Mouse (Mus musculus) neural tube, embryonic 15.5 days (tissue): ENCODE results near the gene Itgax. TPM values are rescaled to one million over a fixed set of nuclear protein-coding genes. Genes with fewer than 3 reads are reported as not detected.
"Not testable (repeated sequence)": the region's sequence is repeated elsewhere in the genome, so short reads cannot be mapped to it uniquely, and the experiment has no call there.

Source experiments
- ATAC-seq: fragments of 200-750 bp; cut with Nextera tagmentation; 2 replicates; pipeline ENCODE4 v1.8.0; 2017; ENCODE audit warnings: mild to moderate bottlenecking, moderate TSS enrichment, moderate library complexity; ENCODE audit not compliant: low FRiP score
- H3K27ac ChIP-seq: fragments of 300-500 bp; sonication (generic); replicated peaks from 2 replicates; pipeline ENCODE4 v1.5.1; 2015; ENCODE audit warnings: mild to moderate bottlenecking, inconsistent platforms
- H3K27me3 ChIP-seq: fragments of 300-500 bp; sonication (generic); replicated peaks from 2 replicates; pipeline ENCODE4 v1.6.1; 2015; ENCODE audit warnings: inconsistent platforms
- H3K36me3 ChIP-seq: fragments of 300-500 bp; sonication (generic); 2 replicates; pipeline ENCODE4 v1.6.1; 2015; ENCODE audit warnings: inconsistent platforms
- H3K4me1 ChIP-seq: fragments of 300-500 bp; sonication (generic); 2 replicates; pipeline ENCODE4 v1.6.1; 2015; ENCODE audit warnings: inconsistent platforms
- H3K4me2 ChIP-seq: fragments of 300-500 bp; sonication (generic); 2 replicates; pipeline ENCODE4 v1.6.1; 2015; ENCODE audit warnings: inconsistent platforms, mild to moderate bottlenecking, moderate library complexity
- H3K4me3 ChIP-seq: fragments of 300-500 bp; sonication (generic); replicated peaks from 2 replicates; pipeline ENCODE4 v1.5.1; 2015; ENCODE audit warnings: mild to moderate bottlenecking, inconsistent platforms
- H3K9ac ChIP-seq: fragments of 300-500 bp; sonication (generic); replicated peaks from 2 replicates; pipeline ENCODE4 v1.6.1; 2015; ENCODE audit warnings: mild to moderate bottlenecking, inconsistent platforms
- H3K9me3 ChIP-seq: fragments of 300-500 bp; sonication (generic); replicated peaks from 2 replicates; pipeline ENCODE4 v1.6.1; 2016; ENCODE audit warnings: inconsistent platforms
- WGBS: fragments of 180-500 bp; shearing (Covaris S2); methylation state at CpG from one replicate; pipeline ENCODE4 v1.1.7; 2015; ENCODE audit warnings: mixed read lengths; 5-methylcytosine and 5-hydroxymethylcytosine counted together
- polyA plus RNA-seq: library from polyadenylated mRNA; unstranded; fragments of >200 nt; fragmentation: Nextera tagmentation; extraction: Ambion mirVana; gene quantifications from 2 replicates; pipeline ENCODE4 v1.2.1, GENCODE M21; 2015

Itgax gene
- polyA plus RNA-seq, 1 experiment from 2014 or later: 0.08 TPM

- H3K4me1 ChIP-seq: no peaks in the 10 kb centered on the region
- H3K27ac ChIP-seq: no peak overlapping the region
- no peak overlapping the region for H3K4me2 ChIP-seq
- WGBS: 95% methylated on average over 5 of the region's 5 CpGs
- H3K9ac ChIP-seq: no peak overlapping the region
- ATAC-seq: no peak
- H3K4me3 ChIP-seq: no peak overlapping the region
- H3K9me3 ChIP-seq: no peaks in the 10 kb centered on the region
- H3K27me3 ChIP-seq: no peaks in the 10 kb centered on the region
- H3K36me3 ChIP-seq: no peaks in the 10 kb centered on the region
These were observed 13.0 kb upstream of the Itgax start for GRCm38 (mm10) chr7:128116396-128116795.

- no peak for ATAC-seq
- Histone ChIP-seq H3K36me3 (no peaks in the 10 kb centered on the region), H3K4me3 (no peak overlapping the region), H3K4me2 (no peak overlapping the region), H3K9me3 (no peaks in the 10 kb centered on the region), H3K27me3 (no peaks in the 10 kb centered on the region), H3K9ac (no peak overlapping the region), H3K4me1 (no peaks in the 10 kb centered on the region), H3K27ac (no peak overlapping the region)
- 88% methylated on average over 6 of the region's 6 CpGs for WGBS
These were observed 9.4 kb upstream of the Itgax start for GRCm38 (mm10) chr7:128119726-128120490.

GRCm38 (mm10) chr7:128132148-128132547, 2.8 kb downstream of the Itgax start:
- H3K9me3 ChIP-seq: no peaks in the 10 kb centered on the region
- H3K9ac ChIP-seq: no peak overlapping the region
- 94% methylated on average over 5 of the region's 5 CpGs for WGBS
- H3K4me1 ChIP-seq: no peaks in the 10 kb centered on the region
- H3K4me2 ChIP-seq: no peak overlapping the region
- ATAC-seq: no peak
- no peak overlapping the region for H3K27ac ChIP-seq
- no peaks in the 10 kb centered on the region for H3K36me3 ChIP-seq
- no peaks in the 10 kb centered on the region for H3K27me3 ChIP-seq
- no peak overlapping the region for H3K4me3 ChIP-seq

- H3K4me2 ChIP-seq: no peak overlapping the region
- H3K4me1 ChIP-seq: no peaks in the 10 kb centered on the region
- H3K36me3 ChIP-seq: no peaks in the 10 kb centered on the region
- H3K27me3 ChIP-seq: no peaks in the 10 kb centered on the region
- ATAC-seq: no peak
- no peak overlapping the region for H3K4me3 ChIP-seq
- WGBS: 84% methylated on average over 2 of the region's 2 CpGs
- no peaks in the 10 kb centered on the region for H3K9me3 ChIP-seq
- no peak overlapping the region for H3K27ac ChIP-seq
- no peak overlapping the region for H3K9ac ChIP-seq
These were observed 4.2 kb downstream of the Itgax start for GRCm38 (mm10) chr7:128133596-128133995.

- H3K9ac ChIP-seq: no peak overlapping the region
- H3K4me1 ChIP-seq: no peaks in the 10 kb centered on the region
- 64% methylated on average over 4 of the region's 4 CpGs for WGBS
- no peaks in the 10 kb centered on the region for H3K9me3 ChIP-seq
- no peaks in the 10 kb centered on the region for H3K27me3 ChIP-seq
- no peak overlapping the region for H3K27ac ChIP-seq
- no peaks in the 10 kb centered on the region for H3K36me3 ChIP-seq
- no peak for ATAC-seq
- H3K4me2 ChIP-seq: no peak overlapping the region
- H3K4me3 ChIP-seq: no peak overlapping the region
These were observed 7.6 kb downstream of the Itgax start for GRCm38 (mm10) chr7:128136927-128137326.

- H3K27ac ChIP-seq: no peak overlapping the region
- no peaks in the 10 kb centered on the region for H3K36me3 ChIP-seq
- H3K4me3 ChIP-seq: no peak overlapping the region
- H3K27me3 ChIP-seq: no peaks in the 10 kb centered on the region
- WGBS: 98% methylated on average over 6 of the region's 6 CpGs
- no peak overlapping the region for H3K9ac ChIP-seq
- H3K4me2 ChIP-seq: no peak overlapping the region
- ATAC-seq: no peak
- no peaks in the 10 kb centered on the region for H3K4me1 ChIP-seq
- H3K9me3 ChIP-seq: no peaks in the 10 kb centered on the region
These were observed 10.3 kb downstream of the Itgax start for GRCm38 (mm10) chr7:128139611-128140010.

- 42% methylated on average over 8 of the region's 8 CpGs for WGBS
- H3K4me3 ChIP-seq: no peak overlapping the region
These were observed 21.6 kb downstream of the Itgax start for GRCm38 (mm10) chr7:128150970-128151369.

GRCm38 (mm10) chr7:128154076-128154475, 24.7 kb downstream of the Itgax start, which contains the start of gene Itgad:
TSS of gene Itgad (plus strand) at chr7:128154376.
- WGBS: 95% methylated on average over 21 of the region's 21 CpGs
- H3K36me3 ChIP-seq: no peaks in the 10 kb centered on the region
- H3K27me3 ChIP-seq: no peaks in the 10 kb centered on the region
- ATAC-seq: no peak
- H3K9ac ChIP-seq: no peak within 1 kb of the TSS
- no peaks in the 10 kb centered on the region for H3K4me1 ChIP-seq
- H3K4me2 ChIP-seq: no peak within 1 kb of the TSS
- no peak within 1 kb of the TSS for H3K4me3 ChIP-seq
- H3K9me3 ChIP-seq: no peaks in the 10 kb centered on the region
- H3K27ac ChIP-seq: no peak within 1 kb of the TSS

More at GRCm38 (mm10) chr7:128150970-128151369, 21.6 kb downstream of the Itgax start:
- Histone ChIP-seq H3K27me3 (no peaks in the 10 kb centered on the region), H3K27ac (no peak overlapping the region), H3K4me1 (no peaks in the 10 kb centered on the region), H3K9ac (no peak overlapping the region), H3K9me3 (no peaks in the 10 kb centered on the region), H3K36me3 (no peaks in the 10 kb centered on the region), H3K4me2 (no peak overlapping the region)
- no peak for ATAC-seq

GRCm38 (mm10) chr7:128154924-128155323, 25.6 kb downstream of the Itgax start:
- no peaks in the 10 kb centered on the region for H3K27me3 ChIP-seq
- H3K4me3 ChIP-seq: no peak overlapping the region
- 76% methylated on average over 10 of the region's 10 CpGs for WGBS
- no peaks in the 10 kb centered on the region for H3K4me1 ChIP-seq
- H3K9ac ChIP-seq: no peak overlapping the region
- H3K9me3 ChIP-seq: no peaks in the 10 kb centered on the region
- H3K36me3 ChIP-seq: no peaks in the 10 kb centered on the region
- no peak overlapping the region for H3K27ac ChIP-seq
- ATAC-seq: no peak
- H3K4me2 ChIP-seq: no peak overlapping the region

GRCm38 (mm10) chr7:128158688-128159354, 29.5 kb downstream of the Itgax start:
- not testable (repeated sequence) for H3K9me3 ChIP-seq, H3K36me3 ChIP-seq, H3K4me3 ChIP-seq, H3K4me1 ChIP-seq, ATAC-seq, H3K9ac ChIP-seq, H3K27me3 ChIP-seq, H3K4me2 ChIP-seq, H3K27ac ChIP-seq
- 74% methylated on average over 8 of the region's 8 CpGs for WGBS

- no peaks in the 10 kb centered on the region for H3K27me3 ChIP-seq
- no peak overlapping the region for H3K9ac ChIP-seq
- ATAC-seq: no peak
- no peak overlapping the region for H3K4me3 ChIP-seq
- H3K27ac ChIP-seq: no peak overlapping the region
- H3K4me1 ChIP-seq: no peaks in the 10 kb centered on the region
- 97% methylated on average over 4 of the region's 4 CpGs for WGBS
- no peaks in the 10 kb centered on the region for H3K9me3 ChIP-seq
- no peaks in the 10 kb centered on the region for H3K36me3 ChIP-seq
- no peak overlapping the region for H3K4me2 ChIP-seq
These were observed 34.7 kb downstream of the Itgax start for GRCm38 (mm10) chr7:128164001-128164400.

GRCm38 (mm10) chr7:128166391-128166790, 37.0 kb downstream of the Itgax start:
- ATAC-seq: no peak
- 95% methylated on average over 7 of the region's 7 CpGs for WGBS
- no peak overlapping the region for H3K9ac ChIP-seq
- no peak overlapping the region for H3K27ac ChIP-seq
- no peaks in the 10 kb centered on the region for H3K4me1 ChIP-seq
- H3K9me3 ChIP-seq: no peaks in the 10 kb centered on the region
- no peak overlapping the region for H3K4me2 ChIP-seq
- no peaks in the 10 kb centered on the region for H3K27me3 ChIP-seq
- H3K36me3 ChIP-seq: no peaks in the 10 kb centered on the region
- H3K4me3 ChIP-seq: no peak overlapping the region
